Mouse (Mus musculus) gastrocnemius, postnatal 14 days (tissue): ENCODE measurements around the gene Nans. TPM values are rescaled to one million over a fixed set of nuclear protein-coding genes. Genes with fewer than 3 reads are reported as not detected.
A peak's percentile ranks its signal among the peaks of the same experiment; 100 is the strongest.

Source experiments
- DNase-seq: peaks from one replicate; pipeline ENCODE4 v3.0.0; 2021; ENCODE audit warnings: mixed read lengths
- intact Hi-C: fragments of 180-260 bp; cut with DNase I; formaldehyde crosslinking; loops from one replicate; pipeline ENCODE4 v1.15.1; 2025; ENCODE audit warnings: low total_unique reads
- long read RNA-seq, 2 experiments: library from polyadenylated mRNA; stranded (forward); transcript quantifications; one replicate each; pipeline ENCODE4 v2.0.0; 2021
- total RNA-seq, 2 experiments: library from RNA; stranded (reverse); gene quantifications; 2 replicates each; pipeline ENCODE4 v1.2.3; 2021

The Nans gene
- 10 to 100 TPM; 23.6 to 29.1 TPM for total RNA-seq
- long read RNA-seq, experiment 1, transcript Nans-201 (6 exons, 2,179 nt) = major isoform, 22 of 24 reads
- long read RNA-seq, experiment 1, partial matches to known transcripts = 2 of 24 reads
- long read RNA-seq, experiment 1, other reads (novel, unspliced or antisense) = 0 of 24 reads
- long read RNA-seq, experiment 2, transcript Nans-201 (6 exons, 2,179 nt) = major isoform, 29 of 35 reads
- long read RNA-seq, experiment 2, partial matches to known transcripts = 0 of 35 reads
- long read RNA-seq, experiment 2, other reads (novel, unspliced or antisense) = 6 of 35 reads

- intact Hi-C loops = no loop called here
Observed at GRCm38 (mm10) chr4:46489028-46489925, at the start of gene Nans. Gene Nans, plus strand, starts transcription at chr4:46489248.

GRCm38 (mm10) chr4:46442501-46442900, 46.5 kb upstream of the Nans start:
- DNase-seq = no peak
- intact Hi-C loops = no loop called here

More at GRCm38 (mm10) chr4:46489028-46489925, at the start of gene Nans:
- peak; percentile 97 for DNase-seq

- peak; percentile 10 for DNase-seq
- intact Hi-C loops = no loop called here
Observed at GRCm38 (mm10) chr4:46445237-46445945, 43.7 kb upstream of the Nans start.

GRCm38 (mm10) chr4:46447461-46447860, 41.6 kb upstream of the Nans start:
- no peak for DNase-seq
- intact Hi-C loops = no loop called here

GRCm38 (mm10) chr4:46448886-46449285, 40.2 kb upstream of the Nans start:
- peak; percentile 19 for DNase-seq
- intact Hi-C loops = no loop called here

GRCm38 (mm10) chr4:46450020-46450518, 39.0 kb upstream of the Nans start:
- DNase-seq = no peak
- intact Hi-C loops = loop anchor here (5.0 kb wide), 1 partner anchor 63 kb away; the partner anchor contains the start of gene Trmo

- DNase-seq = peak; percentile 93
- intact Hi-C loops = loop anchor here (5.0 kb wide), 1 partner anchor 63 kb away; the partner anchor contains the start of gene Trmo
Observed at GRCm38 (mm10) chr4:46450519-46451131, 38.4 kb upstream of the Nans start, which contains the start of gene Anp32b. Gene Anp32b, plus strand, starts transcription at chr4:46450902.

GRCm38 (mm10) chr4:46451240-46451757, 37.7 kb upstream of the Nans start:
- peak; percentile 75 for DNase-seq
- intact Hi-C loops = loop anchor here (5.0 kb wide), 1 partner anchor 64 kb away; the partner anchor contains the start of gene Trmo

GRCm38 (mm10) chr4:46451758-46452480, 37.1 kb upstream of the Nans start:
- peak; percentile 81 for DNase-seq

GRCm38 (mm10) chr4:46452481-46452850, 36.6 kb upstream of the Nans start:
- DNase-seq = peak; percentile 51

More at GRCm38 (mm10) chr4:46451758-46452480, 37.1 kb upstream of the Nans start:
- intact Hi-C loops = loop anchor here (5.0 kb wide), 1 partner anchor 65 kb away; the partner anchor contains the start of gene Trmo

GRCm38 (mm10) chr4:46452855-46453719, 36.0 kb upstream of the Nans start:
- intact Hi-C loops = loop anchor here (5.0 kb wide), 1 partner anchor 66 kb away; the partner anchor contains the start of gene Trmo
- DNase-seq = no peak

More at GRCm38 (mm10) chr4:46452481-46452850, 36.6 kb upstream of the Nans start:
- intact Hi-C loops = loop anchor here (5.0 kb wide), 1 partner anchor 65 kb away; the partner anchor contains the start of gene Trmo

GRCm38 (mm10) chr4:46454097-46454864, 34.8 kb upstream of the Nans start:
- intact Hi-C loops = loop anchor here (5.0 kb wide), 1 partner anchor 67 kb away; the partner anchor contains the start of gene Trmo
- DNase-seq = no peak

GRCm38 (mm10) chr4:46456762-46457161, 32.3 kb upstream of the Nans start:
- no peak for DNase-seq
- intact Hi-C loops = no loop called here

- intact Hi-C loops = no loop called here
- DNase-seq = no peak
Observed at GRCm38 (mm10) chr4:46457186-46457585, 31.9 kb upstream of the Nans start.

- intact Hi-C loops = no loop called here
- no peak for DNase-seq
Observed at GRCm38 (mm10) chr4:46458411-46458810, 30.6 kb upstream of the Nans start.
